10 mouse cellular contexts compared by ENCODE assay signal in the genomic region with DNA sequence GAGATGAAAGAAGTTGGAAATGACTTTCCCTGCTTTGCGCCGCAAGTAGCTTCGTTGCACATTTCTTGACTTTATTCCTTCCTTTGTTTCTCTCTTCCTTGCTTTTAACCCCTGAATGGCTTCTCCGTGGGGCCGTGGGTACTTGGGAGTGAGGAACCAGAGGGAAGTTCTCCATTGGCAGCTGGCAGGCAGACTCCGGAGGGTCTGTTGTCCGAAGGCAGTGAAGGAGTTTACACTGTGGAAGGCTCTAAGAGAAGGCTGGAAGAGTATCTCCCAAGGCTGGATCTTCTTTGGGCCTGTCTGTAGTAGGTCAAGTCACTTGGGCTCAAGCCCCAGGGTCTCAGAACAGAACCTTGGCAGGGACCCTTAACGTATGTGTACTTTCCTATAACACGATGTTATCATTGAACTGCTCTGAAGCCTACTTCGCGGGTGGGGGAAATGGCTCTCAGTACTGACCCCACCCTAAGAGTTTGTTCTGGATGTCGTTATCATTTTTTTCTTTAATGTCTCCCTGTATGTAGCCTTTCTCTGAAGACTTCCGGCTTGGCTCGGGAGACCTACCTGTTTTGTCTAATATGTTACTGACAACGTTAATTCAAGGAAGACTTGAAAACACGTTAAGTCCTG. TPM values are rescaled to one million over a fixed set of nuclear protein-coding genes. Genes with fewer than 3 reads are reported as not detected.
DNase-seq lines count a peak whose midpoint lies in the region; ATAC-seq lines count a peak whose summit lies in the region.
"Had no signal": no experiment of that assay in that cellular context is flagged by ENCODE, and none has a peak within 500 bp of the region (broad histone marks: within the 10 kb centered on the region; RNA-seq: fewer than 3 reads in every experiment).

No protein-coding gene starts in this region.

- H3K4me2 ChIP-seq in heart, embryonic 13.5 days = peak overlapping the region; percentile 83
- peak overlapping the region; percentile 34 for H3K4me2 ChIP-seq in embryonic facial prominence, embryonic 11.5 days (ENCODE audit: low read depth, low read length)
- H3K4me2 ChIP-seq in intestine, embryonic 14.5 days (ENCODE audit: low read length) = peak overlapping the region; percentile 58
- H3K4me2 ChIP-seq in midbrain, embryonic 13.5 days (replicated peaks) = peak overlapping the region; percentile 68

- H3K27me3 ChIP-seq in heart, embryonic 13.5 days (replicated peaks) = peaks cover 47% of the 10 kb centered on the region
- peaks cover 3% of the 10 kb centered on the region; the same call in 1 of the 2 replicates for H3K27me3 ChIP-seq in embryonic facial prominence, embryonic 11.5 days (ENCODE audit: control insufficient read depth, insufficient read depth, low read length)
- peaks cover 43% of the 10 kb centered on the region for H3K27me3 ChIP-seq in intestine, embryonic 14.5 days (replicated peaks; ENCODE audit: control insufficient read depth, insufficient read depth, low read length)
- no peaks in the 10 kb centered on the region; the same call in 1 of the 2 replicates for H3K27me3 ChIP-seq in midbrain, embryonic 13.5 days

- WGBS in heart, embryonic 13.5 days = 36% methylated on average over 16 of the region's 16 CpGs
- WGBS in embryonic facial prominence, embryonic 11.5 days = 41% methylated on average over 16 of the region's 16 CpGs
- 44% methylated on average over 16 of the region's 16 CpGs for WGBS in intestine, embryonic 14.5 days
- WGBS in midbrain, embryonic 13.5 days = 38% methylated on average over 16 of the region's 16 CpGs

- H3K9ac ChIP-seq in heart, embryonic 13.5 days = peak overlapping the region; percentile 68; the same call in 1 of the 2 replicates
- H3K9ac ChIP-seq in embryonic facial prominence, embryonic 11.5 days (replicated peaks; ENCODE audit: low read length) = no peak overlapping the region; the same call in 1 of the 2 replicates
- H3K9ac ChIP-seq in intestine, embryonic 14.5 days (ENCODE audit: low read length) = no peak overlapping the region
- H3K9ac ChIP-seq in midbrain, embryonic 13.5 days (replicated peaks) = peak overlapping the region; percentile 60

- DNase-seq in heart, adult 18-20 months = no peak
- DNase-seq in embryonic facial prominence, embryonic 11.5 days (ENCODE audit: low spot score) = peak; percentile 6
- peak; percentile 54 for DNase-seq in intestine, embryonic 14.5 days (ENCODE audit: low spot score)
- no peak for DNase-seq in ovary, postnatal 10 days (ENCODE audit: low spot score)
- DNase-seq in cerebellum, adult 11-12 months = no peak
- DNase-seq: adrenal gland, postnatal 10 days had no signal

- H3K27ac ChIP-seq in heart, embryonic 13.5 days (replicated peaks) = no peak overlapping the region
- H3K27ac ChIP-seq in embryonic facial prominence, embryonic 11.5 days (replicated peaks; ENCODE audit: low read depth, low read length) = no peak overlapping the region
- H3K27ac ChIP-seq in intestine, embryonic 14.5 days (ENCODE audit: low read depth) = no peak overlapping the region
- peak overlapping the region; percentile 79 for H3K27ac ChIP-seq in midbrain, embryonic 13.5 days

- H3K36me3 ChIP-seq in heart, embryonic 13.5 days = no peaks in the 10 kb centered on the region
- no peaks in the 10 kb centered on the region for H3K36me3 ChIP-seq in embryonic facial prominence, embryonic 11.5 days (replicated peaks; ENCODE audit: control insufficient read depth, insufficient read depth, low read depth, low read length)
- no peaks in the 10 kb centered on the region for H3K36me3 ChIP-seq in intestine, embryonic 14.5 days (ENCODE audit: control insufficient read depth, insufficient read depth, low read length)
- no peaks in the 10 kb centered on the region for H3K36me3 ChIP-seq in midbrain, embryonic 13.5 days

- no peak for ATAC-seq in heart, embryonic 13.5 days (ENCODE audit: extremely low read depth, insufficient number of reproducible peaks, low FRiP score, low TSS enrichment)
- ATAC-seq in embryonic facial prominence, embryonic 11.5 days (replicated peaks; ENCODE audit: insufficient number of reproducible peaks, low FRiP score, low TSS enrichment, low read depth) = no peak
- ATAC-seq in intestine, embryonic 14.5 days (replicated peaks; ENCODE audit: low FRiP score, low TSS enrichment, low read depth) = no peak
- peak; percentile 51; the same call in 1 of the 2 replicates for ATAC-seq in midbrain, embryonic 13.5 days
- ATAC-seq in inflammation-experienced regulatory T-cells, adult 6 months = no peak

- peaks cover 22% of the 10 kb centered on the region for H3K4me1 ChIP-seq in heart, embryonic 13.5 days
- no peaks in the 10 kb centered on the region for H3K4me1 ChIP-seq in embryonic facial prominence, embryonic 11.5 days (ENCODE audit: control insufficient read depth, insufficient read depth, low read length)
- H3K4me1 ChIP-seq in intestine, embryonic 14.5 days (replicated peaks; ENCODE audit: control insufficient read depth, insufficient read depth, low read length) = peaks cover 8% of the 10 kb centered on the region; the same call in 1 of the 2 replicates
- peaks cover 28% of the 10 kb centered on the region for H3K4me1 ChIP-seq in midbrain, embryonic 13.5 days (replicated peaks)

- no peaks in the 10 kb centered on the region for H3K9me3 ChIP-seq in heart, embryonic 13.5 days
- no peaks in the 10 kb centered on the region for H3K9me3 ChIP-seq in embryonic facial prominence, embryonic 11.5 days (replicated peaks; ENCODE audit: control insufficient read depth, low read length)
- no peaks in the 10 kb centered on the region for H3K9me3 ChIP-seq in intestine, embryonic 14.5 days (ENCODE audit: control insufficient read depth, low read length)
- H3K9me3 ChIP-seq in midbrain, embryonic 13.5 days = no peaks in the 10 kb centered on the region

- H3K4me3 ChIP-seq in heart, embryonic 13.5 days = peak overlapping the region; percentile 51
- 0 out of 2 replicates have a peak overlapping the region, but pooled peaks have one; percentile 13 for H3K4me3 ChIP-seq in embryonic facial prominence, embryonic 11.5 days (ENCODE audit: low read depth, low read length)
- H3K4me3 ChIP-seq in intestine, embryonic 14.5 days (ENCODE audit: low read depth, low read length) = peak overlapping the region; percentile 23; the same call in 1 of the 2 replicates
- peak overlapping the region; percentile 37 for H3K4me3 ChIP-seq in midbrain, embryonic 13.5 days (replicated peaks)
- H3K4me3 ChIP-seq: myocyte had no signal

RNA-seq across cellular contexts. Expression of a gene that starts 20.5 kb away (rescaled TPM):
- 10.4 and 11.1 TPM in 2 replicates for polyA plus RNA-seq in heart, embryonic 13.5 days (2015; fragmentation: Nextera tagmentation; extraction: Ambion mirVana)
- 10 to 100 TPM; 11.8 to 13.3 TPM for total RNA-seq in heart, adult 18-20 months (2021)
- 15.5 and 16.2 TPM in 2 replicates for polyA plus RNA-seq in embryonic facial prominence, embryonic 11.5 days (2014; fragmentation: Nextera tagmentation; extraction: Ambion mirVana)
- polyA plus RNA-seq in intestine, embryonic 14.5 days (2014; fragmentation: Nextera tagmentation; extraction: Ambion mirVana) = 14.3 and 16.7 TPM in 2 replicates
- 26.7 and 27.2 TPM in 2 replicates for polyA plus RNA-seq in midbrain, embryonic 13.5 days (2015; fragmentation: Nextera tagmentation; extraction: Ambion mirVana)
- 10 to 100 TPM; 21.2 to 22.9 (median 21.5) TPM for polyA plus RNA-seq in inflammation-experienced regulatory T-cells, adult 6 months (2017; shearing (Covaris generic))

Comparison
In these comparisons a context has a peak if more than half of its experiments do, and no peak if none do; other contexts are left out.
1. H3K9ac ChIP-seq: peak in heart, embryonic 13.5 days (single experiment) and midbrain, embryonic 13.5 days (single experiment); none in embryonic facial prominence, embryonic 11.5 days (single experiment) and intestine, embryonic 14.5 days (single experiment).
2. DNase-seq: peak in embryonic facial prominence, embryonic 11.5 days (single experiment) and intestine, embryonic 14.5 days (single experiment); none in heart, adult 18-20 months (0 of 2), ovary, postnatal 10 days (single experiment) and cerebellum, adult 11-12 months (single experiment).
3. Peak in every context shown above with its lines, with median percentiles within 50 percentile points of each other: H3K4me2 ChIP-seq and H3K4me3 ChIP-seq.